Mouse (Mus musculus) erythroblast, embryonic 14.5 days (primary cell): ENCODE data around the gene A1bg.

Source experiments
- GATA1 ChIP-seq: IDR thresholded peaks from 2 replicates; pipeline ENCODE4 v1.6.1; 2012; ENCODE audit warnings: low read length, inconsistent platforms, mixed read lengths
- TAL1 ChIP-seq: IDR thresholded peaks from 3 replicates; pipeline ENCODE4 v1.6.1; 2012; ENCODE audit warnings: low read length, inconsistent platforms, mixed read lengths

DNA sequence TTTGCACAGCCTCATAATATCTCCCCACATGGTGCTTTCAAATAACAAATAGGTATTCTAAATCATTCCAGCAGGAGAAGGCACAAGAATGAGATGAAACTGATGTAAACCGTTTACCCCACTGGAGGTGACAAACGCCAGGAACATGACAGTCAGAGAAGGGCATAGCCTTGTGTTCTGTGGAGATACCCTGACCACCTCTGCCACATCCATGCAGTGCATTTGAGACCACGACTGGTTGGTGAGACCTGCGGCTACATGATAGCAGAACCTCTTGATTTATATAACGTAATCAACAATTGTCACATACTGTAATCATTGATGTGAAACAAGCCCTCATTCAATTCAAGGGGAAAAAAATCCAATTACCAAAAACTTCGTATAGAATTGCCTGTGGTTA, 47.1 kb downstream of the A1bg start:
- TF ChIP-seq GATA1 (no peak), TAL1 (no peak)
